Mouse (Mus musculus) gastrocnemius, adult 18-20 months (tissue): ENCODE data around the gene Ifi27l2a. TPM values are rescaled to one million over a fixed set of nuclear protein-coding genes. Genes with fewer than 3 reads are reported as not detected.
A peak's percentile ranks its signal among the peaks of the same experiment; 100 is the strongest.
"Not testable (repeated sequence)": the region's sequence is repeated elsewhere in the genome, so short reads cannot be mapped to it uniquely, and the experiment has no call there.

ENCODE experiments used
- DNase-seq: peaks from one replicate; pipeline ENCODE4 v3.0.0; 2021; ENCODE audit warnings: low spot score
- long read RNA-seq, 2 experiments: library from polyadenylated mRNA; stranded (forward); transcript quantifications; one replicate each; pipeline ENCODE4 v2.0.0; 2021
- total RNA-seq, 2 experiments: library from RNA; stranded (reverse); gene quantifications; 2 replicates each; pipeline ENCODE4 v1.2.3; 2021

Gene Ifi27l2a
- total RNA-seq = 10 to 100 TPM; 15.5 to 29.8 TPM
- long read RNA-seq, experiment 1, transcript Ifi27l2a-201 (4 exons, 463 nt) = major isoform, 19 of 22 reads
- long read RNA-seq, experiment 1, partial matches to known transcripts = 1 of 22 reads
- long read RNA-seq, experiment 1, other reads (novel, unspliced or antisense) = 2 of 22 reads
- long read RNA-seq, experiment 2, transcript Ifi27l2a-201 (4 exons, 463 nt) = major isoform, 8 of 9 reads
- long read RNA-seq, experiment 2, partial matches to known transcripts = 1 of 9 reads
- long read RNA-seq, experiment 2, other reads (novel, unspliced or antisense) = 0 of 9 reads

GRCm38 (mm10) chr12:103443524-103443923 is at the start of gene Ifi27l2a:
TSS of gene Ifi27l2a (minus strand) at chr12:103443680.
- DNase-seq = no peak

- peak; percentile 82 for DNase-seq
Observed at GRCm38 (mm10) chr12:103492767-103493166, 49.3 kb upstream of the Ifi27l2a start.

GRCm38 (mm10) chr12:103491091-103491730 is 47.7 kb upstream of the Ifi27l2a start:
- no peak for DNase-seq

GRCm38 (mm10) chr12:103487750-103488149 is 44.3 kb upstream of the Ifi27l2a start:
- DNase-seq = no peak

- peak; percentile 43 for DNase-seq
Observed at GRCm38 (mm10) chr12:103487276-103487675, 43.8 kb upstream of the Ifi27l2a start.

GRCm38 (mm10) chr12:103486726-103487125 is 43.2 kb upstream of the Ifi27l2a start:
- peak; percentile 64 for DNase-seq

- not testable (repeated sequence) for DNase-seq
Observed at GRCm38 (mm10) chr12:103484200-103484972, 40.9 kb upstream of the Ifi27l2a start.

- peak; percentile 3 for DNase-seq
Observed at GRCm38 (mm10) chr12:103482781-103483180, 39.3 kb upstream of the Ifi27l2a start.

- DNase-seq = peak; percentile 0
Observed at GRCm38 (mm10) chr12:103481671-103482070, 38.2 kb upstream of the Ifi27l2a start.

GRCm38 (mm10) chr12:103477461-103478015 is 34.1 kb upstream of the Ifi27l2a start:
- DNase-seq = no peak

GRCm38 (mm10) chr12:103476779-103477389 is 33.4 kb upstream of the Ifi27l2a start:
- no peak for DNase-seq

GRCm38 (mm10) chr12:103474481-103474880 is 31.0 kb upstream of the Ifi27l2a start:
- no peak for DNase-seq

GRCm38 (mm10) chr12:103457140-103457539 is 13.7 kb upstream of the Ifi27l2a start, which contains the start of gene Ifi27l2b:
TSS of gene Ifi27l2b (minus strand) at chr12:103457223.
- no peak for DNase-seq

- not testable (repeated sequence) for DNase-seq
Observed at GRCm38 (mm10) chr12:103456727-103457126, 13.2 kb upstream of the Ifi27l2a start.

- no peak for DNase-seq
Observed at GRCm38 (mm10) chr12:103453361-103453760, 9.9 kb upstream of the Ifi27l2a start.

- no peak for DNase-seq
Observed at GRCm38 (mm10) chr12:103445060-103445459, 1.6 kb upstream of the Ifi27l2a start.

GRCm38 (mm10) chr12:103444261-103444660 is 781 bp upstream of the Ifi27l2a start:
- DNase-seq = not testable (repeated sequence)

- no peak for DNase-seq
Observed at GRCm38 (mm10) chr12:103437601-103438000, 5.9 kb downstream of the Ifi27l2a start.

GRCm38 (mm10) chr12:103434861-103435260 is 8.6 kb downstream of the Ifi27l2a start:
- DNase-seq = no peak

GRCm38 (mm10) chr12:103433986-103434731 is 9.3 kb downstream of the Ifi27l2a start, which contains the start of gene Ifi27:
TSS of gene Ifi27 (plus strand) at chr12:103434211.
- DNase-seq = peak; percentile 90
